Mouse (Mus musculus) hindbrain, embryonic 11.5 days (tissue): ENCODE results near the gene Rabgap1l. TPM values are rescaled to one million over a fixed set of nuclear protein-coding genes. Genes with fewer than 3 reads are reported as not detected.

ENCODE experiments used
- ATAC-seq: fragments of 200-750 bp; cut with Nextera tagmentation; 2 replicates; pipeline ENCODE4 v1.8.0; 2017; ENCODE audit warnings: mild to moderate bottlenecking, moderate TSS enrichment, moderate library complexity; ENCODE audit not compliant: low FRiP score
- DNase-seq: peaks from one replicate; pipeline ENCODE4 v3.0.0-alpha.2; 2015; ENCODE audit warnings: low spot score
- H3K27ac ChIP-seq: fragments of 300-500 bp; sonication (generic); 2 replicates; pipeline ENCODE4 v1.5.1; 2014; ENCODE audit warnings: mild to moderate bottlenecking, low read depth, low read length
- H3K27me3 ChIP-seq: fragments of 300-500 bp; sonication (generic); 2 replicates; pipeline ENCODE4 v1.6.1; 2014; ENCODE audit warnings: mild to moderate bottlenecking, low read length, moderate library complexity, mixed read lengths; ENCODE audit not compliant: control insufficient read depth, insufficient read depth
- H3K36me3 ChIP-seq: fragments of 300-500 bp; sonication (generic); 2 replicates; pipeline ENCODE4 v1.6.1; 2014; ENCODE audit warnings: mild to moderate bottlenecking, low read length, moderate library complexity, mixed read lengths; ENCODE audit not compliant: control insufficient read depth, insufficient read depth
- H3K4me1 ChIP-seq: fragments of 300-500 bp; sonication (generic); replicated peaks from 2 replicates; pipeline ENCODE4 v1.6.1; 2014; ENCODE audit warnings: low read length, mixed read lengths; ENCODE audit not compliant: control insufficient read depth, insufficient read depth
- H3K4me2 ChIP-seq: fragments of 300-500 bp; sonication (generic); replicated peaks from 2 replicates; pipeline ENCODE4 v1.6.1; 2014; ENCODE audit warnings: mild to moderate bottlenecking, low read depth, low read length
- H3K4me3 ChIP-seq: fragments of 300-500 bp; sonication (generic); 2 replicates; pipeline ENCODE4 v1.5.1; 2014; ENCODE audit warnings: low read depth, low read length
- H3K9ac ChIP-seq: fragments of 300-500 bp; sonication (generic); 2 replicates; pipeline ENCODE4 v1.6.1; 2014; ENCODE audit warnings: low read depth, low read length
- H3K9me3 ChIP-seq: fragments of 300-500 bp; sonication (generic); 2 replicates; pipeline ENCODE4 v1.6.1; 2016; ENCODE audit warnings: low read length; ENCODE audit not compliant: control insufficient read depth
- WGBS: fragments of 180-500 bp; shearing (Covaris S2); extraction: QIAGEN DNeasy Blood & Tissue Kit; methylation state at CpG from one replicate; pipeline ENCODE4 v1.1.7; 2014; 5-methylcytosine and 5-hydroxymethylcytosine counted together
- polyA plus RNA-seq: library from polyadenylated mRNA; unstranded; fragments of >200 nt; fragmentation: Nextera tagmentation; extraction: Ambion mirVana; gene quantifications from 2 replicates; pipeline ENCODE4 v1.2.1, GENCODE M21; 2014

The Rabgap1l gene
- polyA plus RNA-seq, 1 experiment from 2014 or later = 20.0 TPM

DNA sequence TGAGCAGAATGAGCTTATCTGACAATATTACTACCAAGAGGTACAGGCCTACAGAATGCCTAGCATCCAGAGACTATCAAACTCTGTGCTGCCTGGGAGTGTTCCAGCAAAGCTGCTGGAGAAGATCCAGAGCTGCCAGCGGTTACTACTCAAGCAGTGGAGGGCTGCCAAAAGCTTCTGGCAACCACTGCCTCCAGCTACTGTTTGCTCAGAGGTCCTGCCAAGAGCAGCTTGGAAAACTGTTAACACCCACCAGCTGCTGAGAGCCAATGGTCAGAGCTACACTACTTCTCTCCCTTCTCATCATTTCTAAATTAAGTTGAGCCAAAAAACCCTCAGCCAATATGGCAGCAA lies 99.9 kb downstream of the Rabgap1l start:
- DNase-seq (no peak), ATAC-seq (no peak)
- H3K4me2 ChIP-seq = no peak overlapping the region
- no peak overlapping the region for H3K4me3 ChIP-seq
- no peak overlapping the region for H3K9ac ChIP-seq
- 80% methylated on average over 1 of the region's 1 CpGs for WGBS
- no peaks in the 10 kb centered on the region for H3K27me3 ChIP-seq
- H3K4me1 ChIP-seq = no peaks in the 10 kb centered on the region
- no peaks in the 10 kb centered on the region for H3K9me3 ChIP-seq
- H3K36me3 ChIP-seq = no peaks in the 10 kb centered on the region
- no peak overlapping the region for H3K27ac ChIP-seq

DNA sequence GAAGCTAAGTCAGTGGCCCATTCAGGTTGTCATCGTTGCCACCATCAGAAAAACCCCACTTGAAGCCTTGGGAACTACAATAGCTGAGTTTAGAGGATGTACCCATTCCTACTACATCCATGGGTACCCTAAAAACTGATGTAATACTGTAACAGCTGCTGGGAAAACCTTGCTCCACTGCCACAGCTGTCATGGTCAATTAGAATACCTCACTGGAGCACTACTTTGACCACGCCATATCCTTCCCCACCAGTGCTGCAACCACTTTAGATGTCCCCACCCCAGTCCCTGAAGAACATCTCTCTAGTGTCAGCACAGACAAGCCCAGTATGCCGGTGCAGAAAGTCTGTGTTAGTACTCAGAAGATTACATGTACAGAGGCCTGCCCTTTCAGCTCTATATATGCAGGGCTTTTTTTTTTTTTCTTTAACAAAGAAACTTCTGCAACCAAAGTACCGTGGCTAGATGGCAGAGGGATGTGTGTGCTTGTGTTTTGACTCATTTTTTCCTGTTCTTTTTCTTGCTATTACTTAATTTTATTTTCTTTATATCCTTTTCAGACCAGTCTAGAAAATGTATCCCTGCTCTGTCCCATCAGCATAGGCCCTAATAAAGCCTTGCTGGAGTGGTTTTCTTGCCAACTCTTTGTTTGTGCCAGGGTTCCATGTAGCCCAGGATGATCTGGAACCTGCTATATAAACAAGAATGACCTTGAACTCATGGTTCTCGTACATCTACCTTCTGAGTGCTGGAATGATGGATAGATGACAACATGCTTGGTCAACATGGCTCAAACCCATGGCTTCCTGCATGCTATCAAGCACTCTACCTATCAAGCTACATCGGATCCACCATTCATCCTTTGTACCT lies 100.6 kb downstream of the Rabgap1l start:
- H3K4me2 ChIP-seq = no peak overlapping the region
- no peak overlapping the region for H3K4me3 ChIP-seq
- 89% methylated on average over 6 of the region's 6 CpGs for WGBS
- DNase-seq (no peak), ATAC-seq (no peak)
- no peak overlapping the region for H3K9ac ChIP-seq
- no peaks in the 10 kb centered on the region for H3K27me3 ChIP-seq
- H3K36me3 ChIP-seq = no peaks in the 10 kb centered on the region
- H3K27ac ChIP-seq = no peak overlapping the region
- H3K9me3 ChIP-seq = no peaks in the 10 kb centered on the region
- H3K4me1 ChIP-seq = no peaks in the 10 kb centered on the region

GRCm38 (mm10) chr1:160691196-160691590 lies 101.8 kb downstream of the Rabgap1l start:
- no peaks in the 10 kb centered on the region for H3K9me3 ChIP-seq
- no peak overlapping the region for H3K9ac ChIP-seq
- no peak overlapping the region for H3K4me2 ChIP-seq
- H3K36me3 ChIP-seq = no peaks in the 10 kb centered on the region
- ATAC-seq (no peak), DNase-seq (no peak)
- H3K4me3 ChIP-seq = no peak overlapping the region
- no peaks in the 10 kb centered on the region for H3K27me3 ChIP-seq
- no peaks in the 10 kb centered on the region for H3K4me1 ChIP-seq
- WGBS = 75% methylated on average over 1 of the region's 1 CpGs
- H3K27ac ChIP-seq = no peak overlapping the region

DNA sequence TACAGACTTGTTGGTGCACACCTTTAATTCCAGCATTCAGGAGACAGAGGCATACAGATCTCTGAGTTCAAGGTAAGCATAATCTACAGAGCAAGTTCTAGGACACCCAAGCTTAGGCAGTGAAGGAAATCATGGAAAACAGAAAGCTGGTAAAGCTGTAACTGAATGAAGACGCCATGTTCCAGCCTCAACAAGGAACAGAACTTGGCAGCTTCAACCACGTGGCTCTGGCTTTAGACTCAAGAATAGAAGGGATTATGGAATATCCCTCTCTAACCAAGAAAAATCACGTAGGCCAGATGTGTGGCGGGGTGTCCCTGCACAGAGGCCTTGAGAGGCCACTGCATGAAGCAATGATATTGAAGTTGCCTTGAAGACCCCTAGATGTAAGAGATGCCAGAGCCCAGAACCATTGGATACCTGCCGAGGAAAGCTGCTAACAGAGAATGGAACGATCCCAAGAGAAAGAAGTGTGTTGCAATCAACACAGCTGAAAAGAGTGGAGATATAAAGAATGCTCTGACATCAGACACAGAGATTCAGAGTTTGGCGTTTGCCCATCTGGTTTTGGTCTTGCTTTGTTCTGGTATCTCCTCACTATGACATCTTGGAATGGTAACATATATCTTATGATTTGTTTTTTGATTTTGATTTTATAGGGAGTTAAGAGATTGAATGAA lies 102.4 kb downstream of the Rabgap1l start:
- H3K9ac ChIP-seq = no peak overlapping the region
- no peak overlapping the region for H3K27ac ChIP-seq
- 88% methylated on average over 7 of the region's 7 CpGs for WGBS
- H3K36me3 ChIP-seq = no peaks in the 10 kb centered on the region
- no peaks in the 10 kb centered on the region for H3K9me3 ChIP-seq
- H3K4me3 ChIP-seq = no peak overlapping the region
- no peak overlapping the region for H3K4me2 ChIP-seq
- H3K27me3 ChIP-seq = no peaks in the 10 kb centered on the region
- no peaks in the 10 kb centered on the region for H3K4me1 ChIP-seq
- ATAC-seq (no peak), DNase-seq (no peak)

DNA sequence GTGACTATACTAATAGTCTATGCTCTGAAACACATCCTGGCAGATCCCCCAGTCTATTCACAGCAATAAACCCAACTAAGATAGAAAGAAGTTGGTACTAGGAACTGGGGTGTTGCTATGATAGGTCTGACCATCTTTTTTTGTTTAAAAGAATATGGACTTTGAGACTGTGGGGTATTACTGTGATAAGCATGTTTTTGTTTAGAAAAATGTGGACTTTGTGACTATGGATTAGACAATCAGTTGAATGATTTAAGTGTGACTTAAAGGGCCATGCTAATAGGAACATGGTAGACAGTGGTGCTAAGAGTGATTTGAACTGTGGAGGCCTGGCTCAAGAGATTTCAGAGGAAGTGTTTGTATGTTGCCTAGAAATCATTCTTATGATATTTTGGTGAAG lies 103.5 kb downstream of the Rabgap1l start:
- Histone ChIP-seq H3K27me3 (no peaks in the 10 kb centered on the region), H3K4me3 (no peak overlapping the region), H3K4me2 (no peak overlapping the region), H3K4me1 (no peaks in the 10 kb centered on the region), H3K36me3 (no peaks in the 10 kb centered on the region), H3K9ac (no peak overlapping the region), H3K27ac (no peak overlapping the region), H3K9me3 (no peaks in the 10 kb centered on the region)
- ATAC-seq = no peak
- no peak for DNase-seq

GRCm38 (mm10) chr1:160684251-160684650 lies 108.8 kb downstream of the Rabgap1l start:
- Histone ChIP-seq H3K27me3 (no peaks in the 10 kb centered on the region), H3K36me3 (no peaks in the 10 kb centered on the region), H3K27ac (no peak overlapping the region), H3K4me1 (no peaks in the 10 kb centered on the region), H3K9me3 (no peaks in the 10 kb centered on the region), H3K9ac (no peak overlapping the region), H3K4me2 (no peak overlapping the region), H3K4me3 (no peak overlapping the region)
- WGBS = 95% methylated on average over 2 of the region's 2 CpGs
- DNase-seq (no peak), ATAC-seq (no peak)

DNA sequence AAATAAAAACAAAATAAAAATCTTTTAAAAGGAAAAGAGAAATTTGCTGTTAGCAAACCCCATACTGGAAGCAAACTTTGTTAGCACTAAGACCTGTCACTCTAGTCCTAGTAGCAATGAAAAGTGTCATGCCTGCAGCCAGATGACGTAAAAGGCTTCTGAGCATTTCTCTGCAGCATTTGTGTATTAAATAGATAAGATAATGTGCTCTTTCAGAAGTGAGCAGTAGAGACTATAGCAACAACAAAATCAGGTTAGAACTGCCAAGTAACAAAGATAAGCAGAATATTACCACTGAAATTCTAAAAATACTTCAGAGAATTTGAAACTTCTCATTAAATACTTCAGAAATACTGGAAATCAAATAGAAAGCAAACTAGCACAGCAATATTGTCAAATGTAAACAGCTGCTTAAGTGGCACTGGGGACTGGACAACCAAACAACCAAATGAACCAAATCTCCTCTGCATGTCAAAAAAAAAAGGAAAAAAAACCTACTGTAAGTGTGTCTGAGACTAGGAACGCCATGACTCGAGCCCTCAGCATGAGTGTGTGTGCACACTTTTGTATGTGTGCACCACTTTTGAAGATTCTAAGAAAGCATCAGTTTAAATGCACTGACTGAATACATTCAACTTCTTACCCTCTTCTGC lies 111.5 kb downstream of the Rabgap1l start:
- H3K36me3 ChIP-seq = no peaks in the 10 kb centered on the region
- H3K9me3 ChIP-seq = no peaks in the 10 kb centered on the region
- H3K27me3 ChIP-seq = no peaks in the 10 kb centered on the region
- WGBS = 88% methylated on average over 3 of the region's 3 CpGs
- H3K4me2 ChIP-seq = no peak overlapping the region
- no peak overlapping the region for H3K9ac ChIP-seq
- ATAC-seq (no peak), DNase-seq (no peak)
- H3K4me1 ChIP-seq = no peaks in the 10 kb centered on the region
- no peak overlapping the region for H3K4me3 ChIP-seq
- no peak overlapping the region for H3K27ac ChIP-seq

DNA sequence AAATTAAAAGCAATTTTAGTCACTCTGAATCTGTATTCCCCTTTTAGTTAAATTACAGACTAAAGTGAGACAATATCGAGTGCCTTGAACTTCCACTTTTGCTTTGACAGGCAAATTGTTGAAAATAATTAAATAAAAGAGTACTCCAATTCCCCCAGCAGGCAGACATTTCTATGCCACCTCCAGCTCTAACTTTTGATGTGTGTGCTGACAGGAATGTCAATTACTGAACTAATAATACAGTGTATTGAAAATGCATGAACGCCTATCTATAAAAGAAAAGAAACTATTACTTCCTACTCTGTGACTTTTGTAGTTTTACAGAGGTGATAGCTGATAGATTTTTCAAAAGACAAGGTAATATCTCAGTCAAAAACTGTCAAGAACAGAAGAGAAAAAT lies 118.2 kb downstream of the Rabgap1l start:
- H3K4me3 ChIP-seq = no peak overlapping the region
- H3K9me3 ChIP-seq = no peaks in the 10 kb centered on the region
- H3K27ac ChIP-seq = no peak overlapping the region
- no peaks in the 10 kb centered on the region for H3K27me3 ChIP-seq
- no peaks in the 10 kb centered on the region for H3K4me1 ChIP-seq
- ATAC-seq (no peak), DNase-seq (no peak)
- 81% methylated on average over 2 of the region's 2 CpGs for WGBS
- H3K4me2 ChIP-seq = no peak overlapping the region
- H3K9ac ChIP-seq = no peak overlapping the region
- H3K36me3 ChIP-seq = no peaks in the 10 kb centered on the region
